Mouse (Mus musculus): ENCODE results near the gene Slco3a1. TPM values are rescaled to one million over a fixed set of nuclear protein-coding genes. Genes with fewer than 3 reads are reported as not detected.

The Slco3a1 gene
- polyA plus RNA-seq, 1 experiment = 1.2 TPM

- Histone ChIP-seq H3K9ac (ENCODE audit: low read depth, poor library complexity, severe bottlenecking) (no peak overlapping the region), H3K27me3 (ENCODE audit: control insufficient read depth, insufficient read depth, low read length, poor library complexity, severe bottlenecking) (no peaks in the 10 kb centered on the region)
Observed at GRCm38 (mm10) chr7:74337677-74338420, 216.7 kb downstream of the Slco3a1 start.

GRCm38 (mm10) chr7:74332323-74332722, 222.3 kb downstream of the Slco3a1 start:
- Histone ChIP-seq H3K36me3 (ENCODE audit: control insufficient read depth, insufficient read depth, low read length, poor library complexity, severe bottlenecking) (no peaks in the 10 kb centered on the region), H3K9ac (ENCODE audit: low read depth, poor library complexity, severe bottlenecking) (no peak overlapping the region), H3K4me1 (ENCODE audit: control insufficient read depth, insufficient read depth, low read length) (no peaks in the 10 kb centered on the region), H3K27me3 (ENCODE audit: control insufficient read depth, insufficient read depth, low read length, poor library complexity, severe bottlenecking) (no peaks in the 10 kb centered on the region), H3K9me3 (replicated peaks; ENCODE audit: control insufficient read depth, insufficient read depth, low read length, poor library complexity, severe bottlenecking) (no peaks in the 10 kb centered on the region), H3K4me3 (ENCODE audit: low read depth, low read length) (no peak overlapping the region), H3K27ac (ENCODE audit: insufficient read depth, low read length) (no peak overlapping the region)
- TF ChIP-seq POLR2A (IDR thresholded peaks at IDR 0.05; ENCODE audit: insufficient read depth, low read length) (no peak), CTCF (IDR thresholded peaks at IDR 0.05; ENCODE audit: low read depth, low read length) (no peak), EP300 (IDR thresholded peaks at IDR 0.05; ENCODE audit: insufficient read depth, low read depth, low read length) (no peak)

More at GRCm38 (mm10) chr7:74337677-74338420, 216.7 kb downstream of the Slco3a1 start:
- Histone ChIP-seq H3K4me1 (ENCODE audit: control insufficient read depth, insufficient read depth, low read length) (no peaks in the 10 kb centered on the region), H3K9me3 (replicated peaks; ENCODE audit: control insufficient read depth, insufficient read depth, low read length, poor library complexity, severe bottlenecking) (no peaks in the 10 kb centered on the region), H3K27ac (ENCODE audit: insufficient read depth, low read length) (no peak overlapping the region), H3K36me3 (ENCODE audit: control insufficient read depth, insufficient read depth, low read length, poor library complexity, severe bottlenecking) (no peaks in the 10 kb centered on the region), H3K4me3 (ENCODE audit: low read depth, low read length) (no peak overlapping the region)
- no peak for TF ChIP-seq POLR2A (IDR thresholded peaks at IDR 0.05; ENCODE audit: insufficient read depth, low read length)
- no peak for TF ChIP-seq CTCF (IDR thresholded peaks at IDR 0.05; ENCODE audit: low read depth, low read length)
- TF ChIP-seq EP300 (IDR thresholded peaks at IDR 0.05; ENCODE audit: insufficient read depth, low read depth, low read length) = no peak

GRCm38 (mm10) chr7:74330858-74331726, 223.5 kb downstream of the Slco3a1 start:
- no peaks in the 10 kb centered on the region for H3K4me1 ChIP-seq (ENCODE audit: control insufficient read depth, insufficient read depth, low read length)
- H3K4me3 ChIP-seq (ENCODE audit: low read depth, low read length) = no peak overlapping the region
- H3K27me3 ChIP-seq (ENCODE audit: control insufficient read depth, insufficient read depth, low read length, poor library complexity, severe bottlenecking) = no peaks in the 10 kb centered on the region
- no peak overlapping the region for H3K9ac ChIP-seq (ENCODE audit: low read depth, poor library complexity, severe bottlenecking)
- no peak overlapping the region for H3K27ac ChIP-seq (ENCODE audit: insufficient read depth, low read length)
- H3K9me3 ChIP-seq (replicated peaks; ENCODE audit: control insufficient read depth, insufficient read depth, low read length, poor library complexity, severe bottlenecking) = no peaks in the 10 kb centered on the region
- H3K36me3 ChIP-seq (ENCODE audit: control insufficient read depth, insufficient read depth, low read length, poor library complexity, severe bottlenecking) = no peaks in the 10 kb centered on the region
- TF ChIP-seq EP300 (IDR thresholded peaks at IDR 0.05; ENCODE audit: insufficient read depth, low read depth, low read length) (no peak), CTCF (IDR thresholded peaks at IDR 0.05; ENCODE audit: low read depth, low read length) (no peak), POLR2A (IDR thresholded peaks at IDR 0.05; ENCODE audit: insufficient read depth, low read length) (no peak)

DNA sequence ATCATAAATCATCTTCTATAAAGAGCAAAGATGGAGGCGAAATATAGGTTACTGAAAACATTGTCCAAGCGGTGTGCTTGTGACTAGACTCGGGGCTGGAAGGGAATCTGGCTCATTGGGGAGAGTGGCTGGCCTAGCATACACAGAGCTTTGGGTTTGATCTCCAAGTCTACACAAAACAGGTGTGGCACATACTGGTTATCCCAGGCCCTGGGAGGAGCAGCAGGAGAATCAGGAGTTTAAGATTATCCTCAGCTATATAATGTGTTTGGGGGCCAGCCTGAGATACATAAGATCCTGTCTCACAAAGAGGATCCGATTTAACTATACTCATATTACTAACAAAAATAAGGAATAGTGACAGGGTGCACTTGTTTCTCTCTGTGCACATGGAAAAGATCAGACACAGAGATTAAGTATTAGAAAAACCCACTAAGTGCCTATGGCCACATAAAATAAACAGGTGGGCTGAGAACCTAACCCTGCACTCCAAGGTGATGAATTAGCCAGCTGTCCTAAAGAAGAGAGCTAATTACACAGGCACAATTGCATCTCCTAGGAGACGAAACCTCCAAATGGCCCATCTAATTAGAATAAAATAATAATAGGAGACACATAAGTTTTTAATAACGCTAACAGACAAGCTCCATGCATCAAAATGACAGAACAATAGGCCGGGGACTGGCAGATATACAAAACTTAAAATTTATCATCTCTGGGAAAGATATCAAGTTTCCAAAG, 224.3 kb downstream of the Slco3a1 start:
- no peak overlapping the region for H3K27ac ChIP-seq (ENCODE audit: insufficient read depth, low read length)

GRCm38 (mm10) chr7:74329004-74329403, 225.6 kb downstream of the Slco3a1 start:
- Histone ChIP-seq H3K9ac (ENCODE audit: low read depth, poor library complexity, severe bottlenecking) (no peak overlapping the region), H3K4me3 (ENCODE audit: low read depth, low read length) (no peak overlapping the region), H3K36me3 (ENCODE audit: control insufficient read depth, insufficient read depth, low read length, poor library complexity, severe bottlenecking) (no peaks in the 10 kb centered on the region), H3K27ac (ENCODE audit: insufficient read depth, low read length) (no peak overlapping the region), H3K4me1 (ENCODE audit: control insufficient read depth, insufficient read depth, low read length) (no peaks in the 10 kb centered on the region), H3K9me3 (replicated peaks; ENCODE audit: control insufficient read depth, insufficient read depth, low read length, poor library complexity, severe bottlenecking) (no peaks in the 10 kb centered on the region), H3K27me3 (ENCODE audit: control insufficient read depth, insufficient read depth, low read length, poor library complexity, severe bottlenecking) (no peaks in the 10 kb centered on the region)
- TF ChIP-seq CTCF (IDR thresholded peaks at IDR 0.05; ENCODE audit: low read depth, low read length) (no peak), EP300 (IDR thresholded peaks at IDR 0.05; ENCODE audit: insufficient read depth, low read depth, low read length) (no peak), POLR2A (IDR thresholded peaks at IDR 0.05; ENCODE audit: insufficient read depth, low read length) (no peak)

More for the DNA sequence above, 224.3 kb downstream of the Slco3a1 start:
- TF ChIP-seq POLR2A (IDR thresholded peaks at IDR 0.05; ENCODE audit: insufficient read depth, low read length) (no peak), EP300 (IDR thresholded peaks at IDR 0.05; ENCODE audit: insufficient read depth, low read depth, low read length) (no peak), CTCF (IDR thresholded peaks at IDR 0.05; ENCODE audit: low read depth, low read length) (no peak)
- H3K4me1 ChIP-seq (ENCODE audit: control insufficient read depth, insufficient read depth, low read length) = no peaks in the 10 kb centered on the region
- no peaks in the 10 kb centered on the region for H3K9me3 ChIP-seq (replicated peaks; ENCODE audit: control insufficient read depth, insufficient read depth, low read length, poor library complexity, severe bottlenecking)
- H3K9ac ChIP-seq (ENCODE audit: low read depth, poor library complexity, severe bottlenecking) = no peak overlapping the region
- no peaks in the 10 kb centered on the region for H3K36me3 ChIP-seq (ENCODE audit: control insufficient read depth, insufficient read depth, low read length, poor library complexity, severe bottlenecking)
- H3K4me3 ChIP-seq (ENCODE audit: low read depth, low read length) = no peak overlapping the region
- H3K27me3 ChIP-seq (ENCODE audit: control insufficient read depth, insufficient read depth, low read length, poor library complexity, severe bottlenecking) = no peaks in the 10 kb centered on the region

All from ES-Bruce4 (cell line).